Mouse (Mus musculus) liver, postnatal 0 days (tissue): ENCODE results near the gene Cggbp1. TPM values are rescaled to one million over a fixed set of nuclear protein-coding genes. Genes with fewer than 3 reads are reported as not detected.
A peak's percentile ranks its signal among the peaks of the same experiment; 100 is the strongest.
"Not testable (repeated sequence)": the region's sequence is repeated elsewhere in the genome, so short reads cannot be mapped to it uniquely, and the experiment has no call there.

Source experiments
- ATAC-seq: fragments of 200-750 bp; cut with Nextera tagmentation; 2 replicates; pipeline ENCODE4 v1.8.0; 2017; ENCODE audit warnings: mild to moderate bottlenecking, moderate library complexity
- DNase-seq: peaks from one replicate; pipeline ENCODE4 v3.0.0-alpha.2; 2016
- H3K27ac ChIP-seq: fragments of 300-500 bp; sonication (generic); 2 replicates; pipeline ENCODE4 v1.5.1; 2014; ENCODE audit warnings: antibody characterized with exemption, moderate library complexity, mild to moderate bottlenecking, low read depth
- H3K27me3 ChIP-seq: fragments of 300-500 bp; sonication (generic); 2 replicates; pipeline ENCODE4 v1.6.1; 2014; ENCODE audit warnings: low read length, control low read depth, mixed read lengths; ENCODE audit not compliant: insufficient read depth
- H3K36me3 ChIP-seq: fragments of 300-500 bp; sonication (generic); replicated peaks from 2 replicates; pipeline ENCODE4 v1.6.1; 2014; ENCODE audit warnings: mild to moderate bottlenecking, control low read depth, low read length, moderate library complexity, mixed read lengths; ENCODE audit not compliant: insufficient read depth
- H3K4me1 ChIP-seq: fragments of 300-500 bp; sonication (generic); 2 replicates; pipeline ENCODE4 v1.6.1; 2014; ENCODE audit warnings: antibody characterized with exemption, mild to moderate bottlenecking, control low read depth; ENCODE audit not compliant: insufficient read depth
- H3K4me2 ChIP-seq: fragments of 300-500 bp; sonication (generic); 2 replicates; pipeline ENCODE4 v1.6.1; 2014; ENCODE audit warnings: low read depth, mild to moderate bottlenecking, low read length, moderate library complexity, mixed read lengths
- H3K4me3 ChIP-seq: fragments of 300-500 bp; sonication (generic); 2 replicates; pipeline ENCODE4 v1.5.1; 2014; ENCODE audit warnings: low read depth, low read length
- H3K9ac ChIP-seq: fragments of 300-500 bp; sonication (generic); replicated peaks from 2 replicates; pipeline ENCODE4 v1.6.1; 2014; ENCODE audit warnings: mild to moderate bottlenecking, moderate library complexity
- H3K9me3 ChIP-seq: fragments of 300-500 bp; sonication (generic); 2 replicates; pipeline ENCODE4 v1.6.1; 2016; ENCODE audit warnings: mild to moderate bottlenecking, control low read depth, low read length, mixed read lengths
- CTCF ChIP-seq: sonication (generic); IDR thresholded peaks from 2 replicates; pipeline ENCODE4 v1.5.1; 2016; ENCODE audit warnings: antibody characterized with exemption, low read depth
- EP300 ChIP-seq: IDR thresholded peaks from 2 replicates; pipeline ENCODE4 v1.6.1; 2016; ENCODE audit warnings: antibody characterized with exemption, low read depth, mild to moderate bottlenecking
- WGBS: fragments of 180-500 bp; shearing (Covaris S2); extraction: QIAGEN DNeasy Blood & Tissue Kit; methylation state at CpG from one replicate; pipeline ENCODE4 v1.1.7; 2014; ENCODE audit not compliant: insufficient replicate concordance; 5-methylcytosine and 5-hydroxymethylcytosine counted together
- polyA plus RNA-seq: library from polyadenylated mRNA; unstranded; fragments of >200 nt; fragmentation: Nextera tagmentation; extraction: Ambion mirVana; gene quantifications from 2 replicates; pipeline ENCODE4 v1.2.1, GENCODE M21; 2015

Cggbp1 gene
- polyA plus RNA-seq, 1 experiment from 2014 or later: 23.8 TPM

GRCm38 (mm10) chr16:64851085-64851562, 672 bp upstream of the Cggbp1 start:
- Histone ChIP-seq H3K36me3 (peaks cover 20% of the 10 kb centered on the region), H3K4me1 (peaks cover 13% of the 10 kb centered on the region; the same call in 1 of the 2 replicates), H3K9ac (peak overlapping the region; percentile 93), H3K4me2 (peak overlapping the region; percentile 92), H3K27ac (peak overlapping the region; percentile 100), H3K27me3 (no peaks in the 10 kb centered on the region), H3K4me3 (peak overlapping the region; percentile 95), H3K9me3 (no peaks in the 10 kb centered on the region)
- peak; percentile 28 for ATAC-seq
- TF ChIP-seq CTCF (no peak), EP300 (no peak)
- no peak for DNase-seq
- 2% methylated on average over 44 of the region's 45 CpGs for WGBS

DNA sequence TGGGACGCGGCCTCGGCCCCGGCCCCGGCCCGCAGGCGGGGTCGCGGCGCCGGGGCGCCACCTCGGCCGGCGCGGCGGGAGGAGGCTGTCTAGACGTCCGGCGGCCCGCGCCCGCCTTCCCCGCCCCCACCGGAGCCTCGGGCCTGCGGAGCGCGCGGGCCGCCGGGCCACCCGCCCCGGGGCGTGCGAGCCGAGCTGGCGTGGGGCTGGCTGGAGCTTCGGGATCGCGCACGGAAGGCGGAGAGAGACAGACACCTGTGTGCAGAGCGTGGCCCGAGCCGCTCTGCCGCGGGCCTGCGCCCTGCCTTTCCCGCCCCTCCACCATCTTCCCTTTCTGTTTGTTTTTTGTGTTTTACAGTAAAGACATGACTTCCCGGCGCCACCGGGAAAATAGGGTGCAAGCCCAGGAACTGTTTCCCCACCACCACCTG, 660 bp downstream of the Cggbp1 start:
- DNase-seq: peak; percentile 71
- Histone ChIP-seq H3K27me3 (no peaks in the 10 kb centered on the region), H3K4me3 (peak overlapping the region; percentile 95), H3K4me1 (peaks cover 13% of the 10 kb centered on the region; the same call in 1 of the 2 replicates), H3K27ac (peak overlapping the region; percentile 100), H3K9ac (peak overlapping the region; percentile 94), H3K4me2 (peak overlapping the region; percentile 81), H3K36me3 (peaks cover 24% of the 10 kb centered on the region), H3K9me3 (no peaks in the 10 kb centered on the region)
- TF ChIP-seq CTCF (no peak), EP300 (no peak)
- under 1% methylated on average over 24 of the region's 53 CpGs for WGBS
- peak; percentile 20 for ATAC-seq

DNA sequence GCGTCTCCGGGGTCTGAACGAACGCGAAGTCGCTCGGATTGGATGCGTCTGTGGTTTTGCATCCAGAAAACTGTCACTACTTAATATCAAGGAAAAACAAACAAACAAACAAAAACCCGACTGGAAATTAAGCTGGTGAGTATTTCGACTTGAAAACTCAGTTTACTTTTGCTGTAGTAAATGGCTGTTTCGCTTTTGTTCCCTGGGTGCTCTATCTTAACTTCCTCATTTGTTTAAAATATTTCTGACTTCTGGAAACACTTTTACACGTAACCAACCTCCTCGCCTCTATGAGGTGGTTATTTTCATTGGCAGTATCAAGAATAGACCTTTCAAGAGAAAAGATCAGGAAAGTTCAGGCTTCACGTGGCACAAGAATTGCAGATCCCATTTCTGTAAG, 1.1 kb downstream of the Cggbp1 start:
- H3K36me3 ChIP-seq: peaks cover 24% of the 10 kb centered on the region
- H3K27me3 ChIP-seq: no peaks in the 10 kb centered on the region
- 2% methylated on average over 14 of the region's 14 CpGs for WGBS
- peak overlapping the region; percentile 100 for H3K27ac ChIP-seq
- DNase-seq (no peak), ATAC-seq (no peak)
- peak overlapping the region; percentile 94 for H3K9ac ChIP-seq
- H3K9me3 ChIP-seq: no peaks in the 10 kb centered on the region
- TF ChIP-seq EP300 (no peak), CTCF (no peak)
- peaks cover 13% of the 10 kb centered on the region; the same call in 1 of the 2 replicates for H3K4me1 ChIP-seq
- H3K4me2 ChIP-seq: peak overlapping the region; percentile 81
- H3K4me3 ChIP-seq: peak overlapping the region; percentile 95

GRCm38 (mm10) chr16:64856946-64857345, 5.2 kb downstream of the Cggbp1 start:
- no peak for DNase-seq
- no peak for ATAC-seq
- no peak overlapping the region for H3K27ac ChIP-seq
- no peak overlapping the region for H3K9ac ChIP-seq
- peaks cover 24% of the 10 kb centered on the region for H3K36me3 ChIP-seq
- WGBS: 83% methylated on average over 3 of the region's 3 CpGs
- H3K4me3 ChIP-seq: no peak overlapping the region
- TF ChIP-seq CTCF (no peak), EP300 (no peak)
- no peak overlapping the region for H3K4me2 ChIP-seq
- H3K27me3 ChIP-seq: no peaks in the 10 kb centered on the region
- 0 out of 2 replicates have a peak, but pooled peaks cover 9% of the 10 kb centered on the region for H3K4me1 ChIP-seq
- no peaks in the 10 kb centered on the region for H3K9me3 ChIP-seq

- H3K4me3 ChIP-seq, DNase-seq, H3K9ac ChIP-seq, H3K36me3 ChIP-seq, H3K9me3 ChIP-seq, H3K4me1 ChIP-seq, H3K27ac ChIP-seq, H3K4me2 ChIP-seq, ATAC-seq, H3K27me3 ChIP-seq: not testable (repeated sequence)
- WGBS: 78% methylated on average over 8 of the region's 8 CpGs
Observed at GRCm38 (mm10) chr16:64865841-64866240, 14.0 kb downstream of the Cggbp1 start.

DNA sequence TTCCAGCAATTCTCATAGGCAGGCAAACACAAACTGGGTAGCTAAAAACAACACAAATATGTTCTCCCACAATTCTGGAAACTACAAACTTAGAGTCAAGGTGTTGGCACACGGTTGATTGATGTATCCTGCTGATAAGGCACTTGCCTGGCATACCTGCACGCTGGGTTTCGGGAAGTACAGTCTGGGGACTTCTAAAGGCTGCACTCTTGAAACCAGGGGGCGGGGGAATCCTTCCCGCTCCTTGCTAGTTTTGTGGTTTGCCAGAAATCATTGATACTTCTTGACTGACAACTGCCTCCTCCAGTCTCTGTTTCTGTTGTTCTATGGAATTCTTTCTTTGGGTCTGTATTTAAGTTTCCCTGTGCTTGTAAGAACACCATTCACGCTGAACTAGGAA, 16.8 kb downstream of the Cggbp1 start:
- Histone ChIP-seq H3K27ac (no peak overlapping the region), H3K36me3 (no peaks in the 10 kb centered on the region), H3K27me3 (no peaks in the 10 kb centered on the region), H3K9ac (no peak overlapping the region), H3K9me3 (no peaks in the 10 kb centered on the region), H3K4me1 (no peaks in the 10 kb centered on the region), H3K4me3 (no peak overlapping the region), H3K4me2 (no peak overlapping the region)
- no peak for ATAC-seq
- WGBS: 54% methylated on average over 6 of the region's 6 CpGs
- DNase-seq: no peak
- TF ChIP-seq CTCF (no peak), EP300 (no peak)

- no peak for DNase-seq
- Histone ChIP-seq H3K27me3 (no peaks in the 10 kb centered on the region), H3K4me1 (no peaks in the 10 kb centered on the region)
Observed at GRCm38 (mm10) chr16:64869621-64870020, 17.8 kb downstream of the Cggbp1 start.

More at GRCm38 (mm10) chr16:64869621-64870020, 17.8 kb downstream of the Cggbp1 start:
- WGBS: 43% methylated on average over 2 of the region's 2 CpGs
- Histone ChIP-seq H3K4me3 (no peak overlapping the region), H3K27ac (no peak overlapping the region), H3K9me3 (no peaks in the 10 kb centered on the region), H3K36me3 (no peaks in the 10 kb centered on the region), H3K9ac (no peak overlapping the region), H3K4me2 (no peak overlapping the region)
- TF ChIP-seq CTCF (no peak), EP300 (no peak)
- ATAC-seq: no peak
